Mouse (Mus musculus) cerebellum, adult 8-10 months (tissue): Measurements from ENCODE around the gene Aph1c.
"Not testable (repeated sequence)": the region's sequence is repeated elsewhere in the genome, so short reads cannot be mapped to it uniquely, and the experiment has no call there.

Experiments used
- DNase-seq: peaks from one replicate; pipeline ENCODE4 v3.0.0; 2022

The Aph1c gene

DNA sequence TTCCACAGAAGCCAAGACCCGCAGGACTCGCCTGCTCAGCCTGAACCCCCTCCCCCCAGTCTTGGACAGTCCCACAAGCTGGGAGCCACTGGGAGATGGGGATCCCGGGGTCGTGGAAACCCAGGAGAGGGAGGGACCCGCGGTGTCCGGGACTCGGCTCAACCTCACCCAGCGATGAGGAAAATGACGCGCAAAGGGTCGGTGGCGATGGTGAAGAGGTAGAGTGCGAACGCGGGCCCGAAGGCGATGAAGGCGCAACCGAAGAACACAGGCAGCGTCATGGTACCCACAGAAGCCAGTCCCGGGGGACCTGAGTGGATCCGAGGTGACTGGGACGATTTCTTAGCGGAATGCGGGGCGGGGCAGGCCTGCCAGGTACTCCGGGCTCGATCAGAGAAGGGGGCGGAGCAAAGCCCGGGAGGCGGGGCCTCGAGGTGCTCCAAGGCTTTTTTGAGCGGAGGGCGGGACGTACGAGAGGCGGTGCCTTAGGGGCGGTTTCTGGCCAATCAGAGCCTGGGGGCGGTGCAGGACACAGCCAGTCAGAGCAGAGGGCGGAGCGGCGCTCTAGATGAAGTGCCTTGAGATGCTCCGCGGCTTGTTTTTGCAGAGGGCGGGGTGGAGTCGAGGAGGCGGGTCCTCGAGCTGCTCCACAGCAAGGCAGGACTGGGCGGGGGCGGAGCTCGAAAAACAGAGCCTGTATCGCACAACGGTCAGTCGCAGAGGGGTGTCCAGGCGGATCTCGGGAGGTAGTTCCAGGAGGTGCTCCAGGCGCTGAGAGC is at the start of gene Aph1c:
Gene Aph1c (minus strand): TSS at position 409 of the 779 bp plus-strand sequence.
- peak; percentile 99 for DNase-seq

- no peak for DNase-seq
These were observed 49.0 kb upstream of the Aph1c start for GRCm38 (mm10) chr9:66883500-66883899.

- DNase-seq, result no peak
These were observed 47.9 kb upstream of the Aph1c start for GRCm38 (mm10) chr9:66882406-66882821.

DNA sequence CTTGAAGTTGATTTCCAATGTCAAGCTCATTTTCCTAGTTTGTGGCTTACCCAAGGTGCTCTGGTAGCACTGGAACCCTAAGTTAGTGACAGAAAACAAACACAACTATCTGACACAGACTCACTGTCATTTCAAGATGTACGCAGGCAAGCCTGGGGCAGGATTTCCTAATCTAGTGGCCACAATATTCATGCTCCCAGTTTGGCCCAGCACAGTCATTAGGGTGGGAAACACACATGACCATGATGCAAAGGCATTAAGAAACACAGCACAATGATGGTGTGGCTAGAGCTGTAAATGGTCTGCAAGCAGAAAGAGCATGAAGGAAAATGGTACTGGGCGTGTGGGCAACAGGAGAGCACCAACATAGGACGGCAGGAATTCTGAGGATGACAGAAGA is 47.3 kb upstream of the Aph1c start:
- no peak for DNase-seq

GRCm38 (mm10) chr9:66880752-66881151 is 46.2 kb upstream of the Aph1c start:
- no peak for DNase-seq

GRCm38 (mm10) chr9:66879486-66879885 is 45.0 kb upstream of the Aph1c start:
- no peak for DNase-seq

DNA sequence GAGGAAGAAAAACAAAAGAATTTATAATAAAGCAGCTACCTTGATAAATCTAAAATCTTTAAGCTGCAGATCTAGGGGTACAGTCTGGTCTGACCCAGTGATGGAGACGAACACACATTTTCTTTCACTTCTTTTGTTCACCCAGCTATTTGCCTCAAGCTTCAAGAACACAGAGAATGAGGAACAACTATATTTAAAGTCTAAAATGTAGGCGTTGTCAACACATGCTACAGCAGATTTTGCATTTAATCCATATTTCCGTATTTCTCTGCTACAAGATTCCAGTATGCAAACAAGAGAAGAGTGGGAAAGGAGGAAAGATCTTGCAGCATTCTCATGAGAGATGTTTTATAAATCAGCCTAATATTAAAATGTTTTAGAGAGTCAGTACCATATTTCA is 44.4 kb upstream of the Aph1c start:
- DNase-seq, result no peak

- no peak for DNase-seq
These were observed 42.1 kb upstream of the Aph1c start for GRCm38 (mm10) chr9:66876577-66876976.

- DNase-seq, result no peak
These were observed 39.8 kb upstream of the Aph1c start for GRCm38 (mm10) chr9:66874297-66874696.

DNA sequence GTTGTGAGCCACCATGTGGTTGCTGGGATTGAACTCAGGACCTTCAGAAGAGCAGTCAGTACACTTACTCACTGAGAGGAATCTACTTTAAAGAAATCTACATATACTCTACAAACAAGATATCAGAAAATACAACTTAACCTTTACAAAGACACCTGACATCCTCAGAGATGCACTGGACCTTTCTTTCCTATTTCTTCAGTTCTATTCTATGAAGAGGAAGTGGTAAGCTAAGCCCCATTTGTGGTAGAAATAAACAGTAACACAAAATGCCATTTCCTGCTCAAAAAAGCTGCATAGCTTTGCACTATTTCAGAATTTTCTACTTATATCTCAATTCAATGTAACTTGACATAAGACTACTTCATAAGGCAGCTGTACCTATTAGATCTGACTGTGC is 39.0 kb upstream of the Aph1c start:
- DNase-seq, result no peak

DNA sequence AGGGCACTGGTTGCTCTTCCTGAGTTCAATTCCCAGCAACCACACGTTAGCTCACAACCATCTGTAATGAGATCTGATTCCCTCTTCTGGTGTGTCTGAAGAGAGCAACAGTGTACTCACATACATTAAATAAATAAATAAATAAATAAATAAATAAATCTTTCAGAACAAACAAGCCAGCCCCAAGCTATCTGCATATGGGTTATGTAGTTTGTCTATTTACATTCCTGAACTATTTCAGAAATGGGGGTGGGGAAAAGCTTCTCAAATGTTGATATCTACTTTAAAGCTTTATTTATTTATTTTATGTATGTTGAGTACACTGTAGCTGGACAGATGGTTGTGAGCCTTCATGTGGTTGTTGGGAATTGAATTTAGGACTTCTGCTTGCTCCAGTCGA is 38.5 kb upstream of the Aph1c start:
- DNase-seq, result not testable (repeated sequence)

- no peak for DNase-seq
These were observed 37.6 kb upstream of the Aph1c start for GRCm38 (mm10) chr9:66872015-66872727.

DNA sequence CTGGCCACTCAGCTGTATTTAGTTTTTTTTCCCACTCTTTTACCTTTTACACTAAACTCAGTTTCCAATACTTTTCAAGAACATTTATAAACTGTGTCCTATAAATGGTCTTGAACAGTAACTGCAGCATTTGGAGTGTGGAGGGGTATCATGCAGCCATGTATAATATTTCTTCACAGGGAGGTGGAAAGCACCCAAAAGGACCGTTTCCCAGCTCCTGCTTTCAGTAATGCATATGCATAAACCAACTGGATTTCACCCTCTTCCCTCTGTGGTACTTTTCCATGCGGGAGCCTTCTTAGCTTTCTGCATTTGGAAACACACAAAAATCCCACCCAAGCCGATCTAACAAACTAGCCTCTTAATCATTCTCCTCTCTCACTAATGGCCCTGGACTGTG is 30.2 kb upstream of the Aph1c start:
- DNase-seq, result no peak

GRCm38 (mm10) chr9:66863456-66863855 is 28.9 kb upstream of the Aph1c start:
- no peak for DNase-seq

- no peak for DNase-seq
These were observed 27.7 kb upstream of the Aph1c start for GRCm38 (mm10) chr9:66862202-66862601.

GRCm38 (mm10) chr9:66861104-66861767 is 26.7 kb upstream of the Aph1c start:
- no peak for DNase-seq

DNA sequence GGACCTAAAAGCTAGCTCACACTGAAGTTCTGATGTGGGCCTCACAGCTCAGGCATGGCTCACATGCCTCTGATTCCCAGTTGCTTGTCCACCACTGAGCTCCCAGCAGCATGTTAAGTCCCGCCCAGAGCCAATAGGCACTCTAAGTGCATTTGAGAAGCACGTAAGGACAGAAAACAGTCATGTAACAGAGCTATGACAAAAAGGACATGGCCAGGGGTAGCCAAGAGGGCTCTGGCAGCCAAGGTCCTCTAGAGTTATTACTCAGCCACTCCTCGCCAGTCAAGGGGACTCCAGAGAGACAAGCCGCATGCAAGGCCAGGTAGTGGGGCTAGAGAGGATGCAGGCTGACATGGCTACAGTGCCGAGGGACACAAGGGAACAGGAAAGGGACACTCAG is 25.0 kb upstream of the Aph1c start:
- DNase-seq, result no peak

DNA sequence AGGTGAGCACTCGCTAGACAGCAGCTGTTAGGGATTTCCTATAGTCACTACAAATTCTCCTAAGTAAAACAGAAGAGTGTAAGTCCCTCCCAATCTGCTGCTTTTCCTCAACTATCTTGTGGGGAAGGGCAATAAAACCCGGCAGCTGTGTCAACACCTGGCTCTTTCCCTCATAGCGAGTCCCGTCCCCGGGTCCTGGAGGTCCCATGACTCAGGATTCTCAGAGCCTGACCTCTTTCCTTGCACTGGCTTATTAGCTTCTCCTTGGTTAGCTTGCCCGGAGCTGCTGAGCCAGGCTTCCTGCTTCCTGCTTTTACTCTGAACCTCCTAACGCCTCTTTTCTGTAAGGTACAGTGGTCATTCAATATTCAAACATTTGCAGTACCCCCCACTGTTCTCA is 21.3 kb upstream of the Aph1c start:
- no peak for DNase-seq

- no peak for DNase-seq
These were observed 18.1 kb upstream of the Aph1c start for GRCm38 (mm10) chr9:66852592-66852991.

DNA sequence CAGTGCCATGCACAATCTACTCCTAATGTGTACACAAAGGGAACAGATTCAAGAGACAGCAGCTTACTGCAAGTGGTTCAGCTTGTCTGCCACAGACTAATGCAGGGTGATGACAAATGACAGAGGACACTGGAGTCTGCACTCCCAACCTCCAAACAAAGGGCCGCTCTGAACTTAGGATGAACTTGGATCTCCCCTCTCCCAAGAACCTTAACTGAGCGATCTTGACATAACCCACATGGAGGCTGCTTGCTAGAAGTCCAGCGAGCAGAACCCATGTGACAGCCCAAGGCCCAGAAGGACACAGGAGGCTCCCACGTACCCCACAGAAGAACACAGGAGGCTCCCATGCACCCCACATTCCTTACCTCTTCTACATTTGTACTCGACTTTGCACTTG is 16.4 kb upstream of the Aph1c start:
- no peak for DNase-seq

DNA sequence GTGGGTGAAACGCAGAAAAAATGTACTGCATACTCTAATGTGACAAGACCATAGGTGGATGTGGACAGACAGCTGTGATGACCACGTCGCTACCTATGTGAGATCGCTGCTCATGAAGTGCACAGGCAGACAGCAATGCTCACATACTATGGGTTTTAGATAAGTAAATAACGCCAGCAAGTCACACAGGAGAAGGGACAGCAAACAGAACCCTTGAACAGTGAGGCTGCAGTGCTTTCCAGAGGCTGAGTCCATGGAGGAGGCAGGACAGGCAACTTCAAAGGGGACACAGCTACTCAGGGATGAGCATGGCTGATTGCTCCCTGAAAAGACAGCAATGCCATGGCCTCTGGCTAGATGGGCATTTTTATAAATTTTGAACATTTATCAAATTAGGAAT is 12.3 kb upstream of the Aph1c start:
- no peak for DNase-seq

DNA sequence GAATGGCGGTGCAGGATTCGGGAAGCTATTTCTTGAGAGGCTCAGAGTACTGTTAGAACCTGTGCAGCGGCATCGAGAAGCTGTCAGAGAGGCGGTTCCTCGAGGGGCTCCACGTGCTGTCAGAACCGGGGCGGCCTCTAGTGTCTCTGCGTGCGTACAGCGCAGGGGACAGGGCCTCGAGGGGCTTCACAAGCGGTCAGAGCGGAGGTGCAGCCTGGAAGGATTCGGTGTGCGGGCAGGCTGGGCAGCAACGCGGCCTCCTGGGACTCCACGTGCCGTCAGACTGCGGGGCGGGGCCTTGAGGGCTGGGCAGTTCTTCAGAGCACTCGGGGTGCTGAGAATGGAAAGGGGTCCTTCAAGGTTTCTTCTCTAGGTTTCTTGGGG is 563 bp upstream of the Aph1c start:
- no peak for DNase-seq

- peak; percentile 25 for DNase-seq
These were observed 675 bp downstream of the Aph1c start for GRCm38 (mm10) chr9:66833851-66834250.

DNA sequence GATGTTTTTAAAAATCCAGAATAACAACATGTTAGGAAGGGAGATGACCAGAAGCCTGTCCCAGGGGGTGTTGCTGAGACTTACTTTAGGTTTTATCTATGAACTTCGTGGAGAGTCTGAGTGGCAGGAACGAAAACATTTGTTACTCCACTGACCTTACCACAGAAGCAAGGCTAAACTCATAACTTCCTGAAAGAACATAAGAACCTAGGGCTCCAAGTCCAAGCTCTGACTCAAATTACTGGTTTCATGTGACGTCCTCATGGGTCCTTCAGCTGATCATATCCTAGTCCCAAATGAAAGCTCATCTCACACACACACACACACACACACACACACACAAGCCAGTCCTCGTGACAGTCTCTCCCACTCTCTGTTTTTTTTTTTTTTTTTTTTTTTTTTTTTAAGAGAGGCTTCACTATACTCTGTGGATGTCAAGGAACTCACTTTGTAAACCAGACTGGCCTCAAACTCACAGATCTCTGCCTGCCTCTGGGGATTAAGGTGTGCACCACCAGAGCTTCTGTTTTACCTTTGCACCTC is 2.1 kb downstream of the Aph1c start:
- DNase-seq, result no peak
